Mouse (Mus musculus) kidney, adult 11 months (tissue): Measurements from ENCODE around the gene Iqch.

Experiments
- DNase-seq: peaks from one replicate; pipeline ENCODE4 v3.0.0; 2022

Gene Iqch

GRCm38 (mm10) chr9:63489156-63489555 is 113.1 kb downstream of the Iqch start:
- no peak for DNase-seq

GRCm38 (mm10) chr9:63465561-63465960 is 136.7 kb downstream of the Iqch start:
- DNase-seq = no peak

GRCm38 (mm10) chr9:63462296-63462695 is 140.0 kb downstream of the Iqch start:
- DNase-seq = peak; percentile 22

- no peak for DNase-seq
Measured at GRCm38 (mm10) chr9:63456401-63456800, 145.9 kb downstream of the Iqch start.

- no peak for DNase-seq
Measured at GRCm38 (mm10) chr9:63454341-63454740, 148.0 kb downstream of the Iqch start.

GRCm38 (mm10) chr9:63450531-63451030 is 151.7 kb downstream of the Iqch start:
- no peak for DNase-seq

- DNase-seq = no peak
Measured at GRCm38 (mm10) chr9:63443695-63444094, 158.6 kb downstream of the Iqch start.

- DNase-seq = no peak
Measured at GRCm38 (mm10) chr9:63430652-63431051, 171.6 kb downstream of the Iqch start.

GRCm38 (mm10) chr9:63421096-63421736 is 181.1 kb downstream of the Iqch start:
- DNase-seq = peak; percentile 4

- no peak for DNase-seq
Measured at GRCm38 (mm10) chr9:63420396-63420795, 181.9 kb downstream of the Iqch start.

- DNase-seq = no peak
Measured at GRCm38 (mm10) chr9:63400176-63400575, 202.1 kb downstream of the Iqch start.

GRCm38 (mm10) chr9:63399463-63399815 is 202.9 kb downstream of the Iqch start:
- no peak for DNase-seq

- DNase-seq = peak; percentile 96
Measured at GRCm38 (mm10) chr9:63398611-63399462, 203.5 kb downstream of the Iqch start, which contains the start of gene 2300009A05Rik. Gene 2300009A05Rik (minus strand): TSS chr9:63399246.

- DNase-seq = no peak
Measured at GRCm38 (mm10) chr9:63395612-63396011, 206.7 kb downstream of the Iqch start.

- DNase-seq = peak; percentile 61
Measured at GRCm38 (mm10) chr9:63391307-63391706, 211.0 kb downstream of the Iqch start.

- DNase-seq = no peak
Measured at GRCm38 (mm10) chr9:63382761-63383160, 219.5 kb downstream of the Iqch start.

GRCm38 (mm10) chr9:63380326-63380725 is 222.0 kb downstream of the Iqch start:
- DNase-seq = no peak

- no peak for DNase-seq
Measured at GRCm38 (mm10) chr9:63378174-63378573, 224.1 kb downstream of the Iqch start.

GRCm38 (mm10) chr9:63377270-63378142 is 224.8 kb downstream of the Iqch start, which contains the start of gene Map2k5:
Gene Map2k5 (minus strand): TSS chr9:63377902.
- DNase-seq = peak; percentile 91

GRCm38 (mm10) chr9:63373315-63373714 is 229.0 kb downstream of the Iqch start:
- no peak for DNase-seq

GRCm38 (mm10) chr9:63372541-63372940 is 229.8 kb downstream of the Iqch start:
- no peak for DNase-seq
